Mouse (Mus musculus) mouse trophoblast stem cell (cell line): ENCODE data around the gene Dusp1.

Experiments used
- in situ Hi-C, 2 experiments: fragments of 300-500 bp; cut with MseI, MboI; formaldehyde crosslinking; loops; 2 replicates in 1 of 2; 3 replicates in 1 of 2; pipeline ENCODE4 v1.15.1; 2025

The Dusp1 gene

DNA sequence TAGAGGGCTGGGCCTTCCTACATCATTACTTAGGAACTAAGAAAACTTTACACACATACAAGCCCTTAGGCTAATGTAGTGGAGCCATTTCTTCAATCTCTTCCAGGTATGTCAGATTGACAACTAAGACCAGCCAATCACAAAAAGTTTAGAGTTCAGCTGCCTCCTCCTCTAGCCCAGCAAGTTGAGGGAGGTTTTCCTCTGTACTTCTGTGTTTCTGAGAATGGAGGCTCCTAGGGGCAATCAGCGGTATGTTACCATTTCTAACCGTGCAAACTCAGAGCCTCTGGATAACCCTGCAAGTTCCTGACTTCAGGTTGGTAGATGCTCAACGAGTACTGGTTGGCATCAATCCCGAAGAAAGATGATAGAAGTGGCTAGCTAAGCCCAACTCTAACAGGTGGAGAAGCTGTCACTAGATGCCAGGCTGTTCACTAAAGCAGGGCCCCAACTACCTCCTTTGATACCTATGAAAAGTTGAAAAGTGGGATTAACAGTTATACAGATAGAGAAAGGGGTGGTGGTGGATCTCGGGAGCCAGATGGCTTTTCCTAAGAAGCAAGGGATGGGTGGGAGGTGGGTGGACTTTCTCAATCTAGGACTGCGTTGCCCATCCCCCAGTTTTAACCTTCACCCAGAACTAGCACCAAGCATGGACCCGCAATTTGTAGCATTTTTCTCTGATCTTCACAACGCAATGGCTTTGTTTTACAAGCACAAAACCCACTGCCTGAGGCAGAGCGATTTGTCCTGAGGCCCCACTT is 1.2 kb downstream of the Dusp1 start:
- in situ Hi-C loops = no loop called here

DNA sequence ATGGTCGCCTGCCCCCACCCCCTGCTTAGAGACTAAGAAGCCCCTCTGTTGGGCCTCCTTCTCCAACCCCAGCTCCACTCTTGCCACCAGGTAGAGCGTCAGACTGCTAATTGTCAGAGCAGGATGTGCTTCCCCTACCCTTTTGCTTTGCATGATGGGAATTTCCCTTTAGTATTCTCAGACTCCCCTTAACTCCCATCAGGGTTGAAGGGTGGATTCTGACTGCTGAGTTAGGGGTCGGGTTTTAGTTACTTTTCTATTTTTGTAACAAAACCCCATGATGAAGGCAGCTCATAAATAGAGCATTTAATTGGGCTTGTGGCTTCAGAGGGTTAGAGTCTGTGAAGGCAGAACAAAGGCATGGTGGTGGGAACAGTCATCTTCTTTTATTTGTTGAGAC is 8.9 kb downstream of the Dusp1 start:
- in situ Hi-C loops = no loop called here

DNA sequence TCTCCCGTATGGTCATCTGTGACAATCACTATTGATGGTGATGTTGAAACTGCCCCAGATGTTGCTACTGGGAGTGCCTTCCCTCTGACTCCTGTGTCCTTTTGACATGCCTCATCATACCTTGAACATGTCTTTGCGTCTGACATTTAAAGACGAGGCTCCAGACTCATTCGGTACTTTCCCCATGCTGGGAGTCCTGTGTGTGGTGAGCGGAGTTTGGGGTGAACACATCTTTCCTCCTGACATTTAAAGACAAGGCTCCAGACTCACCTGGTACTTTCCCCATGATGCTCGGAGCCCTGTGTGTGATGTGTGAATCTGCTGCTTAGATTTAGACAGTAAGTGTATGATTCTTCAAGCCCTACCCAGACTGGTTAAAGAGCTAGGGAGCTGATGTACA is 10.8 kb downstream of the Dusp1 start:
- in situ Hi-C loops = no loop called here

DNA sequence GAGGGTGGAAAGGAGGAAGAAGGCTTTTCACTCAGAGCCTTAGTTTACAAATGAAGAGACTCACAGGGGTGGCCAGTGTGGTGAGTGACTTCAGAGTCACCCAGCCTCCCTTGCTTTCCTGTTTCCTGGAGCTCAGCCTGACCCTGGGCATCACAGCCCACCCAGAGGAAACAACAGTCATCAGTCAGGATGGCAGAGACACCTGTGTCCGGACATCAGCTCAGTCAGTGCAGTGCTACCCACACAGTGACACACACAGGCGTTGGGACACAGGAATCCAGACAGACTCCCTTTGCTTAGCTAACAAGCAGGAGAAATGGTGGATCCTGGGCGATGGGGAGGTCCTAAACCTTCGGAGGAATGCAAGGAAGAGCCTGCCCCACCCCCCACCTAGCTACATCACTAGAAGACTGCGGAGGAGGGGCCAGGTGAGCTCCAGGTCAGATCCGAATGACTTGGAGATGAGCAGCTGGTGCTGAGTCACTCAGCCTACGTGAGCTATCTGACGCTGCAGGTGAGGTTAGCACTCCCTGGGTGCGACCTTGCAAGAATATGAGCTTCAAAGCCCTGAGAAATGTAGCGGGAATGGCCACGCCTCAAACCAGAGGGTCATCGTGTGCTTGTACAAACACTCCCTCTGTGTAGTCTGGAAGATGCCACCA is 12.6 kb downstream of the Dusp1 start:
- in situ Hi-C loops = loop anchor here in 1 of 2 experiments (5.0 kb wide), 1 partner anchor 42 kb away; no protein-coding TSS in a partner anchor

DNA sequence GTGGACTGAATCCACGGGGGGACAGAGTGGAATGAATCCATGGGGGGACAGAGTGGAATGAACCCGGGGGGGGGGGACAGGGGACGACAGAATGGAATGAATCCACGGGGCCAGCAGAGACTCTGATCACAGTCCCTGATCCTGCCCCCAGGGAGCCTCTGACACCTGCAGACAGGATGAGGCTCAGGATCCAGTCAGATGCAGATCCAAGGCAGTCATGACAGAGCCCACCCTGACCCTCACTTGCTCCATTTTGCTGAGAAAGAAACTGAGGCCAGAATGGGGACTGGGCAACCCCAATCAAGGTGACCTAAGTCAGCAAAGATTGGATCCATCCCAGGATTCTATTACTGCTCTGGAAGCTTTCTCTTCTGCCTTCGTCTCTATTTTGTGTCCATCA is 13.4 kb downstream of the Dusp1 start:
- in situ Hi-C loops = loop anchor here in 1 of 2 experiments (5.0 kb wide), 1 partner anchor 41 kb away; no protein-coding TSS in a partner anchor

DNA sequence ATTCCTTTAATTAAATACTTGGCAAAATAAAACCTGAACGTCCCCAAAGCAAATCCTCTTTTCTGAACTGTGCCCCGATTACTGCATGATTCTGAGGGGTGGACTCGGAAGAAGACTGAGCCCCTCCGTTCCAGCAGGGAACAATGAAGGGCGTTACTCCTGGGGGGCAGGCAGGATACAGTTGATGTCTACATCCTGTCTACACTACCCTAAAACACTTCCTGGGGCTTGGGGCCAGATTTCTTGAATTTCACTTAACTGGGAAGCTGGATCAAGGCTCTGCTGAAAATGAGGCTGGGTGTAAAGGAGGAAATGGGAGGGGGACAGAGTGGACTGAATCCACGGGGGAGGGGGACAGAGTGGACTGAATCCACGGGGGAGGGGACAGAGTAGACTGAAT is 14.2 kb downstream of the Dusp1 start:
- in situ Hi-C loops = loop anchor here in 1 of 2 experiments (5.0 kb wide), 1 partner anchor 40 kb away; no protein-coding TSS in a partner anchor

DNA sequence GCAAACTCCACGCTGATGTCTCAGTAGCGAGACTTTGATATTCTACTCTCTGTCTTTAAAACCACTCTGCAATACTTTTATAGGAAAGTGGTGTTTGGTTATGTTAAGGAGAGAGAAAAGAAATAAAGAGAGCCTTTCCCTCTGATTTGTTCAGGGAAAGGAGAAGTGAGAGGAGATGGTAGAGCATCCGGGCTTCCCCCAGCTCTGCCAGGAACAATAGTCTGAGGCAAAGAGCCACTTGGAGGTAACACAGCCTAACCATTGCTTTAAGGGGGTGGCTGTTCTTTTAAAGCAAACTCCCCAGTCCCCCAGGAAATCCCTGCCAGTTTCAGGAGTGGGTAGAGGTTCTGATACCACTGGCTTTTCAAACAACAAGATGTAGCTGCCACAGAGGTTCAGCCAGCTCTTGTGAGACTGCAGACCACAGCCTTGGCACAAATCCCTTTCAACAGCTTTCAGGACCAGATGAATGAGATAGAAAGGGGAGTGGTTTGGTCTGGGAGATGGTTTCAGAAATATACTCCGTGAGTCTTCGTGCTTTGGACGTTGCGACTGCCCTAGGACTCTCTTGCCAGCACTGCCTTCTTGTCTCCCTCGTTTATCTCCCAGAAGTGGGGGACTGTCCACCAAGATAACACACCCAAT is 17.5 kb downstream of the Dusp1 start:
- in situ Hi-C loops = no loop called here

DNA sequence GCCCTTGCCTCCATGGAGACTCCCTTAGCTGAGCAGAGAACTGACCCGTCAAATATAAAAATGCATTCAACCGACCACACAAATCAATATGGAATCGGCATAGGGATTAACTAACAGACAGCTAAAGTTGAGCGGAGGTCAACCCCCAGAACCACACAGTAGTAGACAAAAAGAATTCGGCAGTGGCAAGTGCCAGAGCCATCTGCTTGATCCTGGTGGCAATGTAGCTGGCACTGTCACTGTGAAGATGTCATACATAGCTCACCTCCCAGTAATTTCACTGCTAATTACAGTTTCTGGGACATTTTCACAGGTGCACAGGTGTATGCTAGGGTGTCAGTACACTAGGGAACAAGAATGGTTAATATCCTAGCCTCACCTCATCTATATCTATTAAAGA is 21.8 kb downstream of the Dusp1 start:
- in situ Hi-C loops = no loop called here

DNA sequence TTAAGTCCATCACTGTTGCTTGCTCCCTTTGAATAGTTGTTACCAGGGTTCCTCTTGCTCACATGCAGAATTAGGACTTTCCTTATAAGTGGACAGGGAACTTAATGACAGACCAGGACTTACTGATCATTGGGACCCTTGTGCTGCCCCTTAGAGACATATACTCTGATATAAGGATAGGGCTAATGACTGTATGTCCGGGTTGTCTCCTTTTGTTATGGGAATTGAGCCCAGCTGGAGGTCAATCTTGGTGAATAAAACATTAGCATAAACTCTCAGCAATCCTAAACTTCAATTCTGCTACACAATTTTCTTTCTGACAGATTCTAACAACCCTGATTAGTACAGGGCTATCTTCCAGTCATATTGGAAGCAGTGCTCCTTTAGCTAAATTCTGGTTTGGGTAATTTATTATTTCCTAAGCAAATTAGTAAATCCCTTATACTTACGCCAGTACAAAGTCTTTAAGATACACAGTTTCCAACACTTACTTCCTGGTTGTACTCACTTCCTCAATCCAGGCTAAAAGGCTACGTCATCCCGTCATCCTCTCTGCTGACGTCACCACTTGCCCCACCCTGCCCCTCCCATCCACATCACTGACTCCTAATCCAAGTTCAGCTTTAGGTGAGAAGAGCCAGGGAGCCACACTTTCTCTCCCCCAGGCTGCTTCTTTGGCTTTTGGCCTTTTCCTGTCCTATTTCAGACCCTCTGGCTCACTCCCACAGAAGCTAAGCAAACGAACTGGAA is 24.0 kb downstream of the Dusp1 start:
- in situ Hi-C loops = no loop called here

DNA sequence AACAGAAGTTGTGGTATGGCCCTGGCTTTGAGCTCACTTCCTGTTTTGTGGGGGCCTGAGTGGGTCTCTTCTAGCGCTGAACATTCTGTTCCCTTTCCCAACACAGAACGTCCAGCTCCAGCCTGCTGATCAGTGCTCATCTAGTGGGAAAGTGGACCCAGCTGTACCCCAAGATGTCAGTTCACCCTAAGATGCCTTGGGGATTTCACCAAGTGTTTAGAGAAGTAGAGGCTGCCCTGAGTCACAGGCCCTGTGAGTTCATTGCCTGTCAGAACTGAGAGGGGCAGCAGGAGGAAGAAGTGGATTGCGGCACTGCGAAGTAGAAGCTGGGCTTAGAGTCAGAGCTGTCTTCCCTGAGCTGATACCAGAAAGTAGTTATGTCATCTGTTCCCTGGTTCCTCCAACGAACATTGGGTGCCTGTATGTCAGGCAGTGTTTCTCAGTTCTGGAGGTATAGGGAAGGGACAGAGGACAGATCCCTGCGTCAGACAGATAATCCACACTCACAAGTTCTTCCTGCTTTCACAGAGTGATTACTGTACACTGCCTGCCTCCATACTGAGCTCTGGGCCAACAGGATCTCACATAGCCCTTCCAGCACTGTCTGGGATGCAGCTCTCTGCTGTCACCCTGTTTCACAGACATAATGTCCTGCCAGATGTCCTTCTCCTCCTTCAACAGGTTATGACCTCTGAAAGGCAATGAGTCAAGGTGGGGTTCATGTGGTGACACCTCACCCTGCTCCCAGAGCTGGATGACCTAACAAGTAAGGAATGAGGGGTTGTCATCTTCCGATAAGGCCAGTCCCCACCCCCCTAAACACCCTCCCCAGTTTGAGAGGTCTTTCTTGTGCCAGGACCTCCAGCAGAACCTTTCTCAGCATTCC is 26.4 kb downstream of the Dusp1 start:
- in situ Hi-C loops = no loop called here

DNA sequence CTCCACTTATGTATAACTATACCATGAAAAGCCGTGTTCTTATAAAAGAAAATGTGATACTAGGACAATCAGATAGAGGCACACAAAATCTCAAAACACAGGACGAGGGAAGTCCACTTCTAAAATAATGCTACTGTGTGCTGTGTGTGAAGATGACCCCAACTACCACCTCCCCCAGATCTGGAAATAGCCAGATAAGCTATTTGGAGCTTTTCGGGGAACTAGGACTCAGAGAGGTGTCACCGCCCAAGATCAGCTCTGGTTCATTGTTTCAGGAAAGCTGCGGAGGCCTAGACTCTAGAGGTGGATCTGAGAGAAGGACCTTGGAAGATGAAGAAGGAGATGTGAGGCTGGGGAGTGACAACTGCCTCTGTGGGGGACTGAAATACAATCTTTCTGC is 27.2 kb downstream of the Dusp1 start:
- in situ Hi-C loops = no loop called here

DNA sequence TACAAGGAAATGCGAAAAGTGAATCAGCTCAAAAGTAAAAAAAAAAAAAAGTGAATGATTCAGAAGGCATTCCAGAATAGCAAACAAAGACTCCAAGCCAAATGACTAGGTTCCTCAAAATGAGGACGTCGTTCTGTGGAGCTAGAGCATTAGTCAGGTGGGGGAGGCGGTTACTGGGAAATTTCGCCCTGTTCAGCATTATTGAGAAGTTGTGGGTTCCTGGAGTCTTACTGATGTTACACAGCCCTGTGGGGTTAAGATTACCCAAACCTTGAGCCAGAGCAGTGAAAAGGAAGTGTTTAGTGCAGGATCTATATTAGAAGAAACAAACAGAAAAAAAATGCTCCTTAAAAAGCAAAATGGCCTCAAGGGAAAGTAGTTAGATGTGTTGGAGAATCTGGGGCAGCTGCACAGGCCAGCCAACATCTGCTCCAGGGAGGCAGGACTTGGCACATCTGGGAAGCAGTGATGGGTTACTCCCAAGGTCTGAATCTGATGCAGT is 28.0 kb downstream of the Dusp1 start:
- in situ Hi-C loops = no loop called here

DNA sequence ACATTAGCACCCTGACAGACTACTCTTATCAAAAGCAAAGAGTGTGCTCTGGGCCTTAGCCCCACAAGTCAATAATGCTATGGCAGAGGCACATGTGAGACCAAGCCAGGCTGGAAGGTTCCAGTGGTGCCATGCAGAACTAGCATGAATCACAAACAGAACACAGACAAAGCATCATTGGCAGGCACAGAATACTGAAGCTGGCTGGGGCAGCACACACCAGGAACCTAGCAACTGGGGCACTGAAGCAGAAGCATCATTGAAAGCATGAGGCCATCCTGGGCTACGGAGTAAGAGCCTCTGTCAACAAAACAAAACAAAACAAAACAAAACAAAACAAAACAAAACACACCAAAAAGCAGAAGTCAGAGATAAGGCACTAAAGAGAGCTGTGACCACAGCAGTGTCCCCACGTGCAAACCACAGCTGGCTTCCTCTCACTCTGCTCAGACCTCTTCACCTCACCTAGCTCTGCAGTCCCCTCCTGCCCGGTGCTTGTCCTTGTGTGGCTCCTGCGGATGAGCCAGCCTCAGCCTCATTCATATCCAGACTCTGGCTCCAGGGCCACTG is 29.4 kb downstream of the Dusp1 start:
- in situ Hi-C loops = no loop called here

DNA sequence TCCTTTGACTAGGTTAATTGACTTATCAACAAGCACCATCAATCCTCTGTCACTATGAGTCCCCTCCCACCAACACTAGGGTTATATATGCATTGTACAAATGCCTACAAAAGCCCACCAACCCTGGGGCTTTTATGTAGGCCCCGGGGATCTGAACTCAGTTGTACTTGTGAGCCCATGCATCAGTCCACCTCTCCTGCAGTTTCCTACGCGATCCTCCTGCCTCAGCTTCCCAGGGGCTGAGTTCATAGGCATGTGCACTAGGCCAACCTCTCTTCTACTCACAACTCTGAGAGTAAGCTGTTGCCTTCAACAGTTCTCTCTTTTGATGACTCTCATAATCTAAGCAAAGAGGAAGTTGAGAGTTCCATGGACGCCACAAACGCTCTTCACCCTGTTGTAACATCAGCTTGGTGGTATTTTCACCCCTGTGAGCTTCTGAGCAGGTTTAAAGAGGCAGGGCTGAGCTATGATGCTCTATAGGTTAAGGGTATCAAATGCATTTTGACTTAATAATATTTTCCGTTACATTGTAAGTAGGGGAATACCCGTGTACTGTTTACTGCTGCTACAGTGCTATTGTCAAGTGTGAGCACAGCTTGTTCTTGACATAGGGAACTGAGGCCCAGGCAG is 30.4 kb downstream of the Dusp1 start:
- in situ Hi-C loops = no loop called here

DNA sequence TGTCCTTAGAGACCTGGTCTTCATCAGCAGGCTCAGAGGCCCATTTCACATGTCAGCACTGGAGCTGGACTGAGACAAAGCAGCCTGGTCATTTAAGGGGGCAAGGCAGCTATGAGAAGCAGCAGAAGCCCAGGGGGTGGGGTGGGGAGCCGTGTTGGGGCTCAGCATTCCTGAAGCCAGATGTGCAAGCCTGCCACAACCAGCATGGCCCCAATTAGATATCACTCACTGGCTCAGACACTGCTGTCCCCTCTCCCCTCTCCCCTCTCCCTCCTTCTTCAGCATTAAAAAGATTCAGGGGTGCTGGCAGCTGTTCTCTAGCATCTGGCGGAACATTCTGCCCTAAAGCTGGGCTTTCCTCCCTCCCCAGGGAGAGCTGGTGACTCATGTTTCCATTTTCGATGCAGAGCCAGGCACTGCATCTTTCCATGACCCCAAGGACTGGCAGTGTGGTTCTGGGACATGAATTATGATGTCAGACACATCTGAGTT is 31.3 kb downstream of the Dusp1 start:
- in situ Hi-C loops = no loop called here

DNA sequence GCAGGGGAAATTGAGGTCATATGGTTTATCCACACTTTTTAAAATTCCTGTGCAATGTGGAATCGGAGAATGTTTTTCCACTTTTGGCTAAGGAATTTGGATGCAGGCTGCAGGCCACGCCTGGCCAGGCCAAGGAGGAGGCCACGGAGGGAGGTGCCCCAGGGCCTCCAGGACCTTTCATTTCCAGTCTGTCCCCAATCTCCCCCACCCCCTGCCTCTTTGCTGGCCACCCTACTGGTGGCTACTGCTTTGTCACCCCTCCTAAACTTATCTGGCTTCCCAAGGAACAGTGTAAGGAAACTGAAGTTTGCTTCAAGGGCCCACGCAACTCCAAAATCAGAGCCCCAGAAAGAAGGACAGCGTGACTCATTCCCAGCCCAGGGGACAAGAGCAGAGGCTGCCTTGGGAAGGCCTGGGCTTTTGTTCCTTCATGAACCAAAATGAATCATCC is 32.1 kb downstream of the Dusp1 start:
- in situ Hi-C loops = no loop called here

DNA sequence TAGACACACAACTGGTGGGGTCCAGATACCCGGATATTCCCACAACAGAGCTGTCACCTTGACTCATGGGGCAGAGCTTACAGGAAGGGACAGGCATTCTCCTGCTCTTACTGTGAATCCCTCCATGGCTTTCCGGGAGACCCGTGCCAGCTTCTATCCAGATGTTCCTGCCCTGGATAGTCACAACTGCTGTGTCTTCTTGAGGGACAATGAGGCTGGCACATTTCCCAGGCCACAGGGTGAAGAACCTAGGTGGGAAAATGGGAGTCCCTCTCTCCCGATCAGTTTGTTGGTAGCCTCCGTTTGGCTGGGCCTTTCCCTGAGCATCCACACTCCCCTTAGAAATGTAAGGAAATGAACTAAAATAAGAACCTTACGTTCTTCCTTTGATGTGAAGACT is 33.2 kb downstream of the Dusp1 start:
- in situ Hi-C loops = no loop called here

DNA sequence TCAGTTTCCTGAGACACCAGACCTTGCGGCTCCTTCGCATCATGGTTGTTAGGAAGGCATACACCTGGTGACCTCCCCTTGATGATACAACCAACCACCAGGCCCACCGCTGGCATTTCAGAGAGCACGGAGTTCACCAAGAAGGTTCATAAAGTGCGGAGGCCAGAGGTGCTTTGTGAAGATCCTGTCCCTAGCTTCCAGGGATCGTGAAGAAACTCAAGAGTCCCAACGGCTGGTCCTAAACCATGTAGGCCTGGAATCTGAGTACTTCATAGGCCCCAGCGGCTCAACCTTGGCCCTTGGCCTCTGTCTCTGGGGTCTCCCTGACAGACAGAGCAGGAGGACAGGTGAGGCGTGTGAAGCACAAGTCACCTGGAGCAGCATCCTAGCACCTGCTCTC is 34.6 kb downstream of the Dusp1 start:
- in situ Hi-C loops = no loop called here

DNA sequence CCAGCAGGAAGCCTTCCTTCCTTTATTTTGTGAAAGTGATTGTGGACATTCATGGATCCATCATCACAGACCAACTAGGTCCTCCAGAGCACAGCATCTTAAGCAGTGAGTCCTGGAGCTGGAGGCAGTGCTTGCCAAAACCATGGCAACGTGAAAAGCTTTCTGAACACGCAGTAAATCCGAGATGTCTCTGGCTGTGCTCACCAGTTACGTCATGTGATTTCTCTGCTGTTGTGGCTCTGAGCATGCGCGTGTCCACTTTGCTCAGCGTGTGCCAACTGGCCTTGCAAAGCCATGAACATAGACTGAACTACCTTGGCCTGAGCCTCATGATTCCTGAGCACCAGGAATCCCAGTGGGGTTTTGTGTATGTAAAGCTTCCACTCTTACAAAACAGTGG is 36.6 kb downstream of the Dusp1 start:
- in situ Hi-C loops = no loop called here

DNA sequence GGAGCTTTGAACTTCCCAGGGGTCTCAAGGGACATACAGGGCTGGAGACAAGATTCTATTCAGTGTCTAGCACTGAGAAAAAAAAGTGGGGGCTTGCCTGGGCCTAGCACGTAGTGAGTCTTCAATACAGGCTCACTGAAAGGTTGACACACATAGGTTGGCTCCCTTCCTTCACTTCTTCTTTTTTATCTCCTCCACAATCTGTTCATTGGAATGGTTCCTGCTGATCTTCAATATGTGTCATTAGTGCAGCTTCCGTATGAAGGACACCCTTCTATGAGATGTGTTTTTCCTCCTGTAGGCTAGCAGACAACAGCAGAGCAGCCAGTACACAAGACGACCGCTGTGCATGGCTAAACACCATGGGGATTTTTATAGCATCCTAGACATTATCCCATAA is 37.1 kb downstream of the Dusp1 start:
- in situ Hi-C loops = no loop called here
